Comparison of ENCODE assay signal across 10 mouse cellular contexts in genomic region chr1:91770221-91770624, GRCm38 (mm10). TPM values are rescaled to one million over a fixed set of nuclear protein-coding genes. Genes with fewer than 3 reads are reported as not detected.
DNase-seq lines count a peak whose midpoint lies in the region; ATAC-seq and TF ChIP-seq lines count a peak whose summit lies in the region.
"Had no signal": no experiment of that assay in that cellular context is flagged by ENCODE, and none has a peak within 500 bp of the region (broad histone marks: within the 10 kb centered on the region; RNA-seq: fewer than 3 reads in every experiment).

No protein-coding gene starts in this region.

- H3K9ac ChIP-seq in liver, adult 2 months (ENCODE audit: low read depth, low read length), result no peak overlapping the region
- H3K9ac ChIP-seq in liver, embryonic 12.5 days, result no peak overlapping the region
- no peak overlapping the region for H3K9ac ChIP-seq in stomach, embryonic 14.5 days (replicated peaks; ENCODE audit: low read depth, low read length)
- H3K9ac ChIP-seq: forebrain, embryonic 12.5 days had no signal

- H3K4me2 ChIP-seq in liver, embryonic 12.5 days, result peak overlapping the region; percentile 38; the same call in 1 of the 2 replicates
- 0 out of 2 replicates have a peak overlapping the region, but pooled peaks have one; percentile 12 for H3K4me2 ChIP-seq in stomach, embryonic 14.5 days (replicated peaks; ENCODE audit: low read depth, low read length)
- H3K4me2 ChIP-seq: forebrain, embryonic 12.5 days had no signal

- no peak for TF ChIP-seq POLR2A in liver, adult 2 months (IDR thresholded peaks at IDR 0.05; ENCODE audit: extremely low read depth, insufficient read depth, low read length)

- H3K4me3 ChIP-seq in liver, adult 2 months (ENCODE audit: insufficient read depth, low read depth, low read length), result no peak overlapping the region
- no peak overlapping the region for H3K4me3 ChIP-seq in liver, embryonic 12.5 days
- no peak overlapping the region for H3K4me3 ChIP-seq in stomach, embryonic 14.5 days (ENCODE audit: low read depth, low read length)
- H3K4me3 ChIP-seq: forebrain, embryonic 12.5 days had no signal

- peak; percentile 12 for DNase-seq in adrenal gland, postnatal 10 days
- DNase-seq in adrenal gland, adult 8-10 months, result no peak
- DNase-seq in liver, adult 2 months (ENCODE audit: extremely low read depth, low read depth, low spot score), result peak; percentile 8
- DNase-seq in liver, result no peak
- DNase-seq in left cerebral cortex, postnatal 36 days (ENCODE audit: low spot score in 2 of 2), result no peak
- DNase-seq in urinary bladder, adult 18-20 months (ENCODE audit: low spot score in 2 of 2), result no peak

- ATAC-seq in liver, embryonic 12.5 days, result no peak
- ATAC-seq in stomach, embryonic 14.5 days (ENCODE audit: insufficient number of reproducible peaks, insufficient read depth, low FRiP score, low read depth), result no peak
- ATAC-seq: Patski had no signal

- intact Hi-C loops in left cerebral cortex, postnatal 36 days (cut with DNase I), result no loop called here

- no peak for TF ChIP-seq CTCF in liver, adult 2 months (IDR thresholded peaks at IDR 0.05; ENCODE audit: low read depth, low read length)

- H3K79me2 ChIP-seq in liver, adult 2 months (ENCODE audit: control insufficient read depth, insufficient read depth, low read length), result no peaks in the 10 kb centered on the region

- H3K9me3 ChIP-seq in liver, embryonic 12.5 days (replicated peaks), result no peaks in the 10 kb centered on the region
- no peaks in the 10 kb centered on the region for H3K9me3 ChIP-seq in stomach, embryonic 14.5 days (ENCODE audit: control insufficient read depth, low read depth, low read length)
- H3K9me3 ChIP-seq: forebrain, embryonic 12.5 days had no signal

- no peaks in the 10 kb centered on the region for H3K36me3 ChIP-seq in liver, adult 2 months (ENCODE audit: control insufficient read depth, insufficient read depth, low read length)
- no peaks in the 10 kb centered on the region for H3K36me3 ChIP-seq in liver, embryonic 12.5 days
- H3K36me3 ChIP-seq in stomach, embryonic 14.5 days (ENCODE audit: control insufficient read depth, insufficient read depth, low read length), result no peaks in the 10 kb centered on the region
- H3K36me3 ChIP-seq: forebrain, embryonic 12.5 days had no signal

- WGBS in liver, adult 2 months, result 14% methylated on average over 12 of the region's 12 CpGs
- WGBS in liver, embryonic 12.5 days (ENCODE audit: insufficient replicate concordance), result 23% methylated on average over 12 of the region's 12 CpGs
- WGBS in stomach, embryonic 14.5 days, result 10% methylated on average over 12 of the region's 12 CpGs

- no peaks in the 10 kb centered on the region; the same call in 1 of the 2 replicates for H3K27me3 ChIP-seq in liver, adult 2 months (ENCODE audit: control insufficient read depth, insufficient read depth, low read length)
- peaks cover 20% of the 10 kb centered on the region for H3K27me3 ChIP-seq in liver, embryonic 12.5 days (replicated peaks)
- no peaks in the 10 kb centered on the region for H3K27me3 ChIP-seq in stomach, embryonic 14.5 days (ENCODE audit: control insufficient read depth, insufficient read depth, low read length)

- H3K4me1 ChIP-seq in liver, adult 2 months (ENCODE audit: control insufficient read depth, insufficient read depth, low read length), result no peaks in the 10 kb centered on the region; the same call in 1 of the 2 replicates
- H3K4me1 ChIP-seq in liver, embryonic 12.5 days, result peaks cover 8% of the 10 kb centered on the region; the same call in 1 of the 2 replicates
- peaks cover 7% of the 10 kb centered on the region; the same call in 1 of the 2 replicates for H3K4me1 ChIP-seq in stomach, embryonic 14.5 days (ENCODE audit: control insufficient read depth, insufficient read depth, low read length)

- no peak overlapping the region for H3K27ac ChIP-seq in liver, adult 2 months (replicated peaks; ENCODE audit: insufficient read depth, low read depth, low read length)
- no peak overlapping the region for H3K27ac ChIP-seq in liver, embryonic 12.5 days
- H3K27ac ChIP-seq in stomach, embryonic 14.5 days (ENCODE audit: low read length), result no peak overlapping the region
- H3K27ac ChIP-seq: forebrain, embryonic 12.5 days had no signal

RNA-seq across cellular contexts. Expression of gene Twist2, which starts 31.0 kb away (rescaled TPM):
- total RNA-seq in adrenal gland, postnatal 10 days (2021), result 1 to 10 TPM; 4.3 to 4.9 TPM
- 1 to 10 TPM; 2.4 to 3.8 (median 2.7) TPM for total RNA-seq in adrenal gland, adult 8-10 months (2022)
- total RNA-seq in liver, adult 2 months (2014; rRNA removed), result 0.13 TPM in 1 of 2 replicates, not detected in the other
- polyA plus RNA-seq in liver, adult 2 months (2012; rRNA removed), result 0.15 and 0.16 TPM in 2 replicates
- 0.87 and 1.0 TPM in 2 replicates for polyA plus RNA-seq in liver, embryonic 12.5 days (2016; fragmentation: Nextera tagmentation; extraction: Ambion mirVana)
- 10.7 and 11.9 TPM in 2 replicates for polyA plus RNA-seq in stomach, embryonic 14.5 days (2014; fragmentation: Nextera tagmentation; extraction: Ambion mirVana)
- 1 to 10 TPM; 1.3 to 2.4 TPM for total RNA-seq in left cerebral cortex, postnatal 36 days (2021)

Comparison
In these comparisons a context has a peak if more than half of its experiments do, and no peak if none do; other contexts are left out.
1. DNase-seq: peak in adrenal gland, postnatal 10 days (single experiment) and liver, adult 2 months (single experiment); none in adrenal gland, adult 8-10 months (single experiment), liver (single experiment), left cerebral cortex, postnatal 36 days (0 of 2) and urinary bladder, adult 18-20 months (0 of 2).